In the genomic region with DNA sequence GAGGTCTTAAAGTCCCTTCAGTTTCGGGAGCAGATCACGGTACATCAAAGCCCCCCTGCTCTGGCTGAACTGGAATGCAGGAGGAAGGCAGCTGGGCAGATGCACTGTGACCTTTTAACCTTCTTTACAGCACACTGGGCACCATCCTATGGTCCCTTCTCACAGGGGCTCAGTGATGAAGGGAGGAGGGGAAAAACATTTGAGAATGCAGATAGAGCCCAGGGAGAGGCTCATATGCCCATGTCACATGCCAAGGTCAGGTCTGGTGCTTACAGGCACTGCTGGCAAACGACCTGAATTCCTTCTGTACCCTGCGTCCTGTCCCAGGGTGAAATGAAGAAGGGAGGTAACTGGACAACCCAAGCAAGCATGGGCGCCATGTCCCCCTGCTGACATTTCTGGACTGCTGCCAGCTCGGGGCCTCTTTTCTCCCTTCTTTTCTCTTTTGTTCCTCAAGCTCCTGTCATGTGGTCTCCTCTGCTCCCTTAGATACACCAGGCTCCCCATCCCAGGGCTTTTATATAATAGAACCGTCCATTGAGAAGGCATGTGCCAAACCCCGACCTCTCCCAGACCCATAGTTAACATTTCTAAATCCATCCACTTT, we compare ENCODE assay signal across 10 mouse cellular contexts. TPM values are rescaled to one million over a fixed set of nuclear protein-coding genes. Genes with fewer than 3 reads are reported as not detected.
A peak's percentile ranks its signal among the peaks of the same experiment; 100 is the strongest.
DNase-seq lines count a peak whose midpoint lies in the region; ATAC-seq and TF ChIP-seq lines count a peak whose summit lies in the region.
"Had no signal": no experiment of that assay in that cellular context is flagged by ENCODE, and none has a peak within 500 bp of the region (broad histone marks: within the 10 kb centered on the region; RNA-seq: fewer than 3 reads in every experiment).

No protein-coding gene starts in this region.

- no peak overlapping the region; the same call in 1 of the 2 replicates for H3K9ac ChIP-seq in forebrain, embryonic 11.5 days (ENCODE audit: low read length)
- H3K9ac ChIP-seq in forebrain, postnatal 0 days: no peak overlapping the region
- H3K9ac ChIP-seq in lung, postnatal 0 days (replicated peaks; ENCODE audit: low read depth): no peak overlapping the region
- no peak overlapping the region for H3K9ac ChIP-seq in stomach, embryonic 15.5 days

- H3K27ac ChIP-seq in forebrain, embryonic 11.5 days (ENCODE audit: low read depth, low read length): no peak overlapping the region
- no peak overlapping the region for H3K27ac ChIP-seq in forebrain, postnatal 0 days (ENCODE audit: low read depth, low read length)
- H3K27ac ChIP-seq in lung, postnatal 0 days (ENCODE audit: low read length): 0 out of 2 replicates have a peak overlapping the region, but pooled peaks have one; percentile 32
- H3K27ac ChIP-seq in limb, embryonic 10.5 days: peak overlapping the region; percentile 42
- H3K27ac ChIP-seq in stomach, embryonic 15.5 days: peak overlapping the region; percentile 84

- no peak overlapping the region for H3K4me2 ChIP-seq in forebrain, embryonic 11.5 days (ENCODE audit: low read depth, low read length, severe bottlenecking)
- no peak overlapping the region for H3K4me2 ChIP-seq in forebrain, postnatal 0 days (ENCODE audit: low read depth)
- H3K4me2 ChIP-seq in lung, postnatal 0 days (replicated peaks; ENCODE audit: low read depth, low read length): no peak overlapping the region
- no peak overlapping the region for H3K4me2 ChIP-seq in stomach, embryonic 15.5 days

- ATAC-seq in forebrain, embryonic 11.5 days (replicated peaks; ENCODE audit: low FRiP score): peak; percentile 53; the same call in 1 of the 2 replicates
- no peak for ATAC-seq in forebrain, postnatal 0 days
- ATAC-seq in lung, postnatal 0 days: 0 out of 2 replicates have a peak, but pooled peaks have one; percentile 2
- ATAC-seq in stomach, embryonic 15.5 days (ENCODE audit: insufficient read depth, low FRiP score, low read depth): no peak
- ATAC-seq in granulocyte monocyte progenitor cell, adult 5-6 weeks (replicated peaks; ENCODE audit: poor library complexity, severe bottlenecking): no peak

- H3K4me3 ChIP-seq in forebrain, embryonic 11.5 days (ENCODE audit: low read depth, low read length): no peak overlapping the region
- no peak overlapping the region for H3K4me3 ChIP-seq in forebrain, postnatal 0 days (ENCODE audit: low read depth, low read length)
- H3K4me3 ChIP-seq in lung, postnatal 0 days (ENCODE audit: low read depth, low read length): no peak overlapping the region
- H3K4me3 ChIP-seq in limb, embryonic 10.5 days: no peak overlapping the region
- H3K4me3 ChIP-seq in stomach, embryonic 15.5 days (replicated peaks): no peak overlapping the region
- H3K4me3 ChIP-seq: myocyte had no signal

- H3K36me3 ChIP-seq in forebrain, embryonic 11.5 days (ENCODE audit: control insufficient read depth, insufficient read depth, low read length): no peaks in the 10 kb centered on the region
- H3K36me3 ChIP-seq in forebrain, postnatal 0 days (ENCODE audit: insufficient read depth): no peaks in the 10 kb centered on the region
- no peaks in the 10 kb centered on the region for H3K36me3 ChIP-seq in lung, postnatal 0 days (ENCODE audit: insufficient read depth, low read length)
- no peaks in the 10 kb centered on the region for H3K36me3 ChIP-seq in limb, embryonic 10.5 days
- no peaks in the 10 kb centered on the region for H3K36me3 ChIP-seq in stomach, embryonic 15.5 days

- 35% methylated on average over 8 of the region's 8 CpGs for WGBS in forebrain, embryonic 11.5 days
- 20% methylated on average over 8 of the region's 8 CpGs for WGBS in forebrain, postnatal 0 days
- 44% methylated on average over 8 of the region's 8 CpGs for WGBS in lung, postnatal 0 days
- WGBS in limb, embryonic 10.5 days: 51% methylated on average over 8 of the region's 8 CpGs
- 45% methylated on average over 8 of the region's 8 CpGs for WGBS in stomach, embryonic 15.5 days

- no peaks in the 10 kb centered on the region for H3K27me3 ChIP-seq in forebrain, embryonic 11.5 days (ENCODE audit: control insufficient read depth, insufficient read depth, low read length)
- no peaks in the 10 kb centered on the region for H3K27me3 ChIP-seq in forebrain, postnatal 0 days (ENCODE audit: insufficient read depth, low read length)
- no peaks in the 10 kb centered on the region for H3K27me3 ChIP-seq in lung, postnatal 0 days (replicated peaks; ENCODE audit: insufficient read depth, low read length)
- H3K27me3 ChIP-seq in limb, embryonic 10.5 days (ENCODE audit: low read depth, poor library complexity, severe bottlenecking): no peaks in the 10 kb centered on the region
- H3K27me3 ChIP-seq in stomach, embryonic 15.5 days (replicated peaks): no peaks in the 10 kb centered on the region

- TF ChIP-seq EP300 in lung, postnatal 0 days (IDR thresholded peaks at IDR 0.05): no peak

- no peaks in the 10 kb centered on the region for H3K9me3 ChIP-seq in forebrain, embryonic 11.5 days (ENCODE audit: control insufficient read depth, low read length)
- H3K9me3 ChIP-seq in forebrain, postnatal 0 days (ENCODE audit: low read length): no peaks in the 10 kb centered on the region
- H3K9me3 ChIP-seq in lung, postnatal 0 days (ENCODE audit: low read length): no peaks in the 10 kb centered on the region
- H3K9me3 ChIP-seq in limb, embryonic 10.5 days (replicated peaks): no peaks in the 10 kb centered on the region
- no peaks in the 10 kb centered on the region for H3K9me3 ChIP-seq in stomach, embryonic 15.5 days

- DNase-seq in forebrain, embryonic 11.5 days (ENCODE audit: low spot score): peak; percentile 58
- DNase-seq in forebrain, postnatal 0 days: no peak
- DNase-seq in lung, postnatal 0 days (ENCODE audit: low spot score): no peak
- no peak for DNase-seq in lung, postnatal 25 days (ENCODE audit: low spot score)
- no peak for DNase-seq in limb, embryonic 10.5 days (ENCODE audit: low spot score)
- DNase-seq in frontal cortex, postnatal 10 days (ENCODE audit: low spot score in 2 of 2): no peak
- DNase-seq: cerebellum, adult 11-12 months had no signal

- H3K4me1 ChIP-seq in forebrain, embryonic 11.5 days (replicated peaks; ENCODE audit: control insufficient read depth, insufficient read depth, low read length): peaks cover 6% of the 10 kb centered on the region; the same call in 1 of the 2 replicates
- no peaks in the 10 kb centered on the region for H3K4me1 ChIP-seq in forebrain, postnatal 0 days (ENCODE audit: insufficient read depth)
- peaks cover 9% of the 10 kb centered on the region; the same call in 1 of the 2 replicates for H3K4me1 ChIP-seq in lung, postnatal 0 days (ENCODE audit: insufficient read depth, low read depth, low read length)
- peaks cover 36% of the 10 kb centered on the region for H3K4me1 ChIP-seq in limb, embryonic 10.5 days
- peaks cover 15% of the 10 kb centered on the region for H3K4me1 ChIP-seq in stomach, embryonic 15.5 days

- no peak for TF ChIP-seq CTCF in forebrain, postnatal 0 days (IDR thresholded peaks at IDR 0.05; ENCODE audit: low read depth)
- no peak for TF ChIP-seq CTCF in lung, postnatal 0 days (IDR thresholded peaks at IDR 0.05)

RNA-seq across cellular contexts. Expression of gene Lrrc32, which starts 49.0 kb away (rescaled TPM):
- polyA plus RNA-seq in forebrain, embryonic 11.5 days (2014; fragmentation: Nextera tagmentation; extraction: Ambion mirVana): 4.4 and 5.2 TPM in 2 replicates
- total RNA-seq in forebrain, postnatal 0 days (2014; rRNA removed): 3.3 and 6.0 TPM in 2 replicates
- 3.4 and 4.2 TPM in 2 replicates for polyA plus RNA-seq in forebrain, postnatal 0 days (2015; fragmentation: Nextera tagmentation; extraction: Ambion mirVana)
- polyA plus RNA-seq in lung, postnatal 0 days (2015; fragmentation: Nextera tagmentation; extraction: Ambion mirVana): 5.7 and 6.4 TPM in 2 replicates
- 2.8 and 3.6 TPM in 2 replicates for polyA plus RNA-seq in limb, embryonic 10.5 days (2016; fragmentation: Nextera tagmentation; extraction: Ambion mirVana)
- 9.8 TPM in 2 replicates for polyA plus RNA-seq in stomach, embryonic 15.5 days (2015; fragmentation: Nextera tagmentation; extraction: Ambion mirVana)
- not detected in 2 replicates for total RNA-seq in granulocyte monocyte progenitor cell, adult 5-6 weeks (2014; fragmentation: Nextera tagmentation)
- total RNA-seq in granulocyte monocyte progenitor cell, adult 5-6 weeks (2017): not detected in 2 replicates

Comparison
In these comparisons a context has a peak if more than half of its experiments do, and no peak if none do; other contexts are left out.
1. ATAC-seq: peak in forebrain, embryonic 11.5 days (single experiment) and lung, postnatal 0 days (single experiment); none in forebrain, postnatal 0 days (single experiment), stomach, embryonic 15.5 days (single experiment) and granulocyte monocyte progenitor cell, adult 5-6 weeks (single experiment).
2. H3K27ac ChIP-seq: peak in lung, postnatal 0 days (single experiment), limb, embryonic 10.5 days (single experiment) and stomach, embryonic 15.5 days (single experiment); none in forebrain, embryonic 11.5 days (single experiment) and forebrain, postnatal 0 days (single experiment).